Mouse (Mus musculus) erythroblast, embryonic 14.5 days (primary cell): Measurements from ENCODE around the gene Dpp8.

Experiments
- GATA1 ChIP-seq: IDR thresholded peaks from 2 replicates; pipeline ENCODE4 v1.6.1; 2012; ENCODE audit warnings: low read length, inconsistent platforms, mixed read lengths
- TAL1 ChIP-seq: IDR thresholded peaks from 3 replicates; pipeline ENCODE4 v1.6.1; 2012; ENCODE audit warnings: low read length, inconsistent platforms, mixed read lengths

DNA sequence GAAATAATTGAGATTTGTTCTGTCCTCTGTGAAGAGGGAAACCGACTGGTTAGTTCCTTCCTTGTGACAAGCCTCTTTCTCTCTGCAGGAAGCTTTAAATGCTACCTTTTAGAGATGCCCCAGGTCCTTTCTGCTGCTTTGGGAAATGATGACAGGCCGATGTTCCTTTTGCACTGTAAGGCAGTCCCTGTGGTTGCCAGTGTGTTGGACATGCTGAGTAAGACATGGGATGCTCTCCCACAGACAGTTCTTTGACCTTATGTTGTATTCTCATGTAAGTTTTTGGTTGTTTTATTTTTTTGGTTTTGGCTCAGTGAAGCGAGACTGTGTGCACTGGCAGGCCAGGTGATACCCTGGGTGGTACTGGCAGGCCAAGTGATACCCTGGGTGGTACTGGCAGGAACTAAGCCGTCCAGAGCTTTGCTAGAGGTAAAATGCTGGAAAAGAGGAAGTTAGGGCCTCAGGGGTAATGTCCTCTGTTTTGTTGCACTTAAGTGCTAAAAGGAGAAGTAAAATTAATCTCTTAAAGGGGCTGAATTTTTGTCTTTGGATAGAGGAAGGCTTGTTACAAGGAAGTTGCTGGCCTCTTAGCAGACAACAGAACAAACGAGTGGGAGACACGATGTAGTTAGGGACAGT is 42.8 kb downstream of the Dpp8 start:
- no peak for TF ChIP-seq GATA1
- TF ChIP-seq TAL1 = no peak
